Mouse (Mus musculus) lung, postnatal 0 days (tissue): ENCODE measurements around the gene Il17d. TPM values are rescaled to one million over a fixed set of nuclear protein-coding genes. Genes with fewer than 3 reads are reported as not detected.

Experiments
- ATAC-seq: fragments of 200-750 bp; cut with Nextera tagmentation; 2 replicates; pipeline ENCODE4 v1.8.0; 2017; ENCODE audit warnings: moderate library complexity
- DNase-seq: peaks from one replicate; pipeline ENCODE4 v3.0.0-alpha.2; 2016; ENCODE audit warnings: low spot score
- H3K27ac ChIP-seq: fragments of 300-500 bp; sonication (generic); 2 replicates; pipeline ENCODE4 v1.5.1; 2014; ENCODE audit warnings: antibody characterized with exemption, mild to moderate bottlenecking, low read length, mixed read lengths
- H3K27me3 ChIP-seq: fragments of 300-500 bp; sonication (generic); replicated peaks from 2 replicates; pipeline ENCODE4 v1.6.1; 2014; ENCODE audit warnings: low read length, mixed read lengths; ENCODE audit not compliant: insufficient read depth
- H3K36me3 ChIP-seq: fragments of 300-500 bp; sonication (generic); 2 replicates; pipeline ENCODE4 v1.6.1; 2014; ENCODE audit warnings: low read length, mixed read lengths; ENCODE audit not compliant: insufficient read depth
- H3K4me1 ChIP-seq: fragments of 300-500 bp; sonication (generic); 2 replicates; pipeline ENCODE4 v1.6.1; 2014; ENCODE audit warnings: antibody characterized with exemption, low read depth, low read length, mixed read lengths; ENCODE audit not compliant: insufficient read depth
- H3K4me2 ChIP-seq: fragments of 300-500 bp; sonication (generic); replicated peaks from 2 replicates; pipeline ENCODE4 v1.6.1; 2014; ENCODE audit warnings: low read depth, mild to moderate bottlenecking, low read length, moderate library complexity, mixed read lengths
- H3K4me3 ChIP-seq: fragments of 300-500 bp; sonication (generic); 2 replicates; pipeline ENCODE4 v1.5.1; 2014; ENCODE audit warnings: low read depth, low read length
- H3K9ac ChIP-seq: fragments of 300-500 bp; sonication (generic); replicated peaks from 2 replicates; pipeline ENCODE4 v1.6.1; 2014; ENCODE audit warnings: low read depth, mild to moderate bottlenecking
- H3K9me3 ChIP-seq: fragments of 300-500 bp; sonication (generic); 2 replicates; pipeline ENCODE4 v1.6.1; 2016; ENCODE audit warnings: low read length, mixed read lengths
- CTCF ChIP-seq: IDR thresholded peaks from 2 replicates; pipeline ENCODE4 v1.5.1; 2016; ENCODE audit warnings: antibody characterized with exemption, mild to moderate bottlenecking
- EP300 ChIP-seq: IDR thresholded peaks from 2 replicates; pipeline ENCODE4 v1.6.1; 2016; ENCODE audit warnings: antibody characterized with exemption, mild to moderate bottlenecking, control low read depth
- WGBS: fragments of 180-500 bp; shearing (Covaris S2); extraction: QIAGEN DNeasy Blood & Tissue Kit; methylation state at CpG from one replicate; pipeline ENCODE4 v1.1.7; 2014; 5-methylcytosine and 5-hydroxymethylcytosine counted together
- polyA plus RNA-seq: library from polyadenylated mRNA; unstranded; fragments of >200 nt; fragmentation: Nextera tagmentation; extraction: Ambion mirVana; gene quantifications from 2 replicates; pipeline ENCODE4 v1.2.1, GENCODE M21; 2015

Il17d gene
- polyA plus RNA-seq, result 9.1 and 9.4 TPM in 2 replicates

- Histone ChIP-seq H3K9ac (peak within 1 kb of the TSS; percentile 55), H3K4me2 (peak within 1 kb of the TSS; percentile 94), H3K36me3 (no peaks in the 10 kb centered on the region), H3K4me3 (peak within 1 kb of the TSS; percentile 74), H3K9me3 (no peaks in the 10 kb centered on the region), H3K27me3 (no peaks in the 10 kb centered on the region), H3K27ac (peak within 1 kb of the TSS; percentile 81), H3K4me1 (no peaks in the 10 kb centered on the region; the same call in 1 of the 2 replicates)
- TF ChIP-seq EP300, result no peak
- DNase-seq (peak; percentile 69), ATAC-seq (peak; percentile 49)
- under 1% methylated on average over 28 of the region's 104 CpGs for WGBS
Observed at GRCm38 (mm10) chr14:57524671-57525387, at the start of gene Il17d. Gene Il17d, plus strand, starts transcription at chr14:57524777.

DNA sequence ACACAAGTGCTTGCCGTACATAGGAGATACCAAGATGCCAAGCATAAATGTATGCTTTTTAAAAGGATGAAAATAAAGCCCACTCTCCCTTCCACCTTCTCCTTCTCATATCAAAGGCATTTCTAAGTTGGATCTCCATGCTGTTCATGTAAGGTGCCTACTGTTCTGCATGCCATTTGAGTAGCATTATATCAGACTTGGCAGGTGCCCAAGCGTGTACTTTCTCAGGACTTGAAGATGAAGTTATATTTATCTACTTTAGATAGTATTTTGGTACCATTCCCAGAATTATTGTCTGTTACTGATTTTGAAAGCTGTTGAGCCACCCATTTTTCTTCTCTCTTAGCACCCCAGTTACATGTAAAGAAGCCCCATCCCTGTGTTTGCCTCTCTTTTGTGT, 49.5 kb upstream of the Il17d start:
- no peak for DNase-seq
- 58% methylated on average over 2 of the region's 2 CpGs for WGBS
- H3K27ac ChIP-seq, result no peak overlapping the region
- no peaks in the 10 kb centered on the region for H3K9me3 ChIP-seq
- no peaks in the 10 kb centered on the region for H3K4me1 ChIP-seq
- no peaks in the 10 kb centered on the region for H3K27me3 ChIP-seq
- H3K9ac ChIP-seq, result no peak overlapping the region
- H3K36me3 ChIP-seq, result no peaks in the 10 kb centered on the region
- ATAC-seq, result no peak
- H3K4me2 ChIP-seq, result no peak overlapping the region
- H3K4me3 ChIP-seq, result no peak overlapping the region
- TF ChIP-seq EP300, result no peak
- TF ChIP-seq CTCF, result no peak

DNA sequence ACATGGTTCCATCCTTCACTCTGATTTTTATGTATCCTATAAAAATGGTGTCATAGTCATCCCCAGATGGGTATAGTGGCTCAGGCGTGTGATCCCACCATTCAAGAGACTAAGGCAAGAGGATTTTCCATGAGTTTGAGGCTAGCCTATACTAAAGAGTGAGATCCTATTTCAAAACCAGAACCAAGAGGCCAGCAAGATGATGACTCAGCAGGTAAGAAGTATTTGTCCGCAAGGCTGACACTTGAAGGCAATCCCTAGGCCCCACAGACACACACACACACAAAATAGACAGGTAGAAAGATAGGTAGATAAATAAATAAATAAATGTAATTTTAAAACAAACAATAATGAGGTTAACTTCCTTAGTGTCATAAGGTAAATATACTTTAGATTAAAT, 42.3 kb upstream of the Il17d start:
- 91% methylated on average over 2 of the region's 2 CpGs for WGBS
- Histone ChIP-seq H3K4me2 (no peak overlapping the region), H3K27ac (no peak overlapping the region), H3K4me3 (no peak overlapping the region), H3K9ac (no peak overlapping the region), H3K9me3 (no peaks in the 10 kb centered on the region), H3K27me3 (no peaks in the 10 kb centered on the region), H3K36me3 (no peaks in the 10 kb centered on the region), H3K4me1 (no peaks in the 10 kb centered on the region)
- TF ChIP-seq EP300, result no peak
- TF ChIP-seq CTCF, result no peak
- ATAC-seq (no peak), DNase-seq (no peak)

DNA sequence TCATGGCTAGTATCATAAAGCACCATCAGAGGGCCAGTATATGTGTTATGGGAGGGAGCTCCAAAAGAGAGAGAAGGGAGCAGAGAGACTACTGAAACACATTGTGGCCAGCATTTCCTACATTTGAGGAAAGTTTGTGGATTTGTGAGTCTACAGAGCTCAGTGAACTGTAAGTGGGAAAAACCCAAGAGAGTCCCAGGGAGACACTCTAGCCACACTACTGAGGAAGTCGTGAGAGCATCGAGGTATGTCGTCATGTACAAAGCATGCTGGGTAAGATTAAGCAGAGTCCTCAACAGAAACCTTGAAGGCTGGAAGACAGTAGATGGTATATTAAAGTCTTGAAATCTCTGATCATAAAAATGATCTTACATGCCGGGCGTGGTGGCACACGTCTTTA, 40.4 kb upstream of the Il17d start:
- no peak for ATAC-seq
- 89% methylated on average over 6 of the region's 6 CpGs for WGBS
- TF ChIP-seq CTCF, result no peak
- TF ChIP-seq EP300, result no peak

DNA sequence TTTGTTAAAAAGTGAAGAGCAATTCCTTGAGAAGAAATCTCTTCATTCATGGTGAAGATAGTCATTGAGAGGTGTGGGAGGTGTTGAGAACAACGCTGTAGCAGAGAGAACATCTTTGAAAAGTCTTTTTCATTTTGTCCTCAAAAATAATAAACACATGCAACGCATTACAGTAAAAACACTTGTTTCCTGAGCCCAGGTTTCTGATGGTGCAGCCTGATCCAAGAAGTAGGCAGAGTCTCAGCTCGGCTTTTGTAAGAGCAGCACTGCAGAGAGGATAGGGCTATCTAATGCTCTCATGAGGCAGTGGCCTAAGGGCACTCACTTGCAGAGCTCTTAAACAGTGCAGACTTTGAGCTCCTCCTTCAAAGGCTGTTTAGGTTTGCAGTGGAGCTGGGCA, 34.9 kb upstream of the Il17d start:
- no peak overlapping the region for H3K27ac ChIP-seq
- ATAC-seq (no peak), DNase-seq (no peak)
- no peak overlapping the region for H3K4me3 ChIP-seq
- no peaks in the 10 kb centered on the region for H3K9me3 ChIP-seq
- H3K4me1 ChIP-seq, result no peaks in the 10 kb centered on the region
- no peak overlapping the region for H3K4me2 ChIP-seq
- no peaks in the 10 kb centered on the region for H3K27me3 ChIP-seq
- H3K36me3 ChIP-seq, result no peaks in the 10 kb centered on the region
- TF ChIP-seq EP300 (no peak), CTCF (no peak)
- H3K9ac ChIP-seq, result no peak overlapping the region
- WGBS, result 73% methylated on average over 3 of the region's 3 CpGs

More for the DNA sequence above, 40.4 kb upstream of the Il17d start:
- Histone ChIP-seq H3K9ac (no peak overlapping the region), H3K4me2 (no peak overlapping the region), H3K4me3 (no peak overlapping the region), H3K27me3 (no peaks in the 10 kb centered on the region), H3K36me3 (no peaks in the 10 kb centered on the region), H3K4me1 (no peaks in the 10 kb centered on the region), H3K9me3 (no peaks in the 10 kb centered on the region), H3K27ac (no peak overlapping the region)
- no peak for DNase-seq

DNA sequence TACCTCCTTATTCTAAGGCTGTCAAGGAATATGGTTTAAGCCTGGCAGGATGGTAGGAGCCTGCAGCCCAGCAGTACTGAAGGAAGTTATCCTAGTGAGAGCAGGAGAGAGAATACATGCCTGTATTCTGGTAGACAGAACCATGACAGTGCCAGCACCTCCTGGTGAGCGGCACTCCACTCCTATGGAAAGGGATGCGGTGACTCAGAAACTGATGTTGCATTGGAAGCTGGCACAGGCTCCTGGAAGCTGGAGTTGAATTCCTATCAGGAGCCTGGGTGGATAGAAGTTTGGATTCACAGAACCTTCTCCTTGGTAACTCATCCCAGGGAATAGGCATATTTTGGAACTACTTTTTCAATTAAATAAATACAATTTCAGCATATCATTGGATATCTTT, 30.7 kb upstream of the Il17d start:
- 94% methylated on average over 2 of the region's 2 CpGs for WGBS
- Histone ChIP-seq H3K4me1 (no peaks in the 10 kb centered on the region), H3K36me3 (no peaks in the 10 kb centered on the region), H3K27me3 (no peaks in the 10 kb centered on the region), H3K9me3 (no peaks in the 10 kb centered on the region), H3K9ac (no peak overlapping the region), H3K4me3 (no peak overlapping the region), H3K4me2 (no peak overlapping the region), H3K27ac (no peak overlapping the region)
- DNase-seq, result no peak
- no peak for TF ChIP-seq CTCF
- no peak for TF ChIP-seq EP300
- ATAC-seq, result no peak

DNA sequence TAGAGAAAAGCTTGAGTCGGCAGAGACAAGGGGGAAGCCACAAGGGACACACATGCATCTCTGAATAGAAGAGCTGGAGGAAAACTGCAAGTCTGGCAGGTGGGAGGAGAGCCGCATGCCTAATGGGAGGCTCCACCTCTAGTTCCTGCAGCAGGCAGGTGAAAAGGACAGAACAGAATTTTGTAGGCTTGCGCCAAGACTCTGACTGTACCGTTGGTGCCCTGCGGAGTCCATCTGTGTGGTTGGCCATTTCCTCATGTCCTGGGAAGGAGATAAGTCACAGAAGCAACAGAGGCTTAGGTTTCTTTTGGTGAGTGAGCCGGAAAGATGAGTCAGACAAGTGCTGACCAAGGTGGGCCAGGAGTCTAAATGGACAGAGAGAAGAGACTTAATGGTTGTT, 20.8 kb upstream of the Il17d start:
- 87% methylated on average over 6 of the region's 6 CpGs for WGBS
- H3K27me3 ChIP-seq, result no peaks in the 10 kb centered on the region

More for the DNA sequence above, 20.8 kb upstream of the Il17d start:
- H3K4me2 ChIP-seq, result no peak overlapping the region
- H3K4me3 ChIP-seq, result no peak overlapping the region
- DNase-seq (no peak), ATAC-seq (no peak)
- no peaks in the 10 kb centered on the region for H3K36me3 ChIP-seq
- no peak overlapping the region for H3K27ac ChIP-seq
- TF ChIP-seq EP300 (no peak), CTCF (no peak)
- H3K9me3 ChIP-seq, result no peaks in the 10 kb centered on the region
- no peak overlapping the region for H3K9ac ChIP-seq
- H3K4me1 ChIP-seq, result no peaks in the 10 kb centered on the region
